Mouse (Mus musculus) spleen, adult 2 months (tissue): Measurements from ENCODE around the gene Cntn4.

Source experiments
- CTCF ChIP-seq: fragments of 200-500 bp; IDR thresholded peaks from 2 replicates; pipeline ENCODE4 v1.5.1; 2011; ENCODE audit warnings: mild to moderate bottlenecking, inconsistent platforms; ENCODE audit not compliant: insufficient read depth, insufficient read length, insufficient replicate concordance; ENCODE audit errors: extremely low read depth
- POLR2A ChIP-seq: fragments of 200-500 bp; IDR thresholded peaks from 2 replicates; pipeline ENCODE4 v1.6.1; 2011; ENCODE audit warnings: low read depth, low read length, inconsistent platforms

GRCm38 (mm10) chr6:106336805-106337204, 659.3 kb downstream of the Cntn4 start:
- TF ChIP-seq POLR2A, result no peak
- TF ChIP-seq CTCF, result no peak
